Mouse (Mus musculus): ENCODE results near the gene Muc4.

The Muc4 gene

DNA sequence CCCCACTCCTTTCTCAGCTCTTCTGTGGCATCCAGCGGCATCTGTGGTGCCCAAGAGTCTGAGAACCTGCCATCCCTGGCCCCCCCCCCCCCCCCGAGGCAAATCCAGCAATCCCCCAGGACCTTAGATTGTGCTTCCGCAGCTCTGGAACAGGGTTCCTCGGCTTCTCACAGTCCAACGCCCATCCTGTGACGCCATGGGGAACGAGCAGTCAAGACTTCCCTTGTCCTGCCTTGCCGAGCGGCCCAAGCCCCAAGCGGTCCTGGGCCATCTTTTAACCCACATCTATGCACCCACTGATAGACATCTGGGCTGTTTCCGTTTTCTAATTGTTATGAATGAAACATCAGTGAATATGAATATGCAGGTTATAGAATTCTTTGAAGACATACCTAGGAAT is 23.5 kb upstream of the Muc4 start:
- ChIA-PET POLR2A (interaction anchor here (0.6 to 2.2 kb wide), 16 partner anchors 15 to 1237 kb away, joined by 3 to 9 read pairs (median 4); partner anchors contain the start of genes Nrros (in 1 of the 4), Smbd1 (in 1 of the 4) and Tfrc (in 1 of the 4)), CTCF (interaction anchor here in 3 of 4 experiments (0.6 to 2.5 kb wide), 13 partner anchors 15 to 448 kb away, joined by 3 to 14 read pairs (median 6); no protein-coding TSS in a partner anchor)

DNA sequence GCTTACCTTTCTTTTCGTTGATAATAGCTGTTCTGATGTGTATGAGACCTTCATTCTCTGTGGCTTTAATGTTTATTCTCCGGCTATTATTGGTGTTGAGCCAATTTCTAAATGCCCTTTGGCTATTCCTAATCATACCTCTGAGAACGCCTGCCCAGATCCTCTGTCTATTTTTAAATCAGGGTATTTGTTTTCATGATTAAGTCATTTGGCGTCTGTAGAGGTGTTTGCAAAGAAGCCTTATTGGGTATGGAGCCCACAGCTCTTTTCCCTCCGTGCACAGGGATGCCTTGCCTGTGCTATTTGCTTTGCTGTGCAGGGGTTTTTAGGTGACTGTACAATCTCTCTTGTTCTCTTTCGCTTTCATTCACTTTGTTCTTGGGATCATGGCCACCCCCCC is 22.1 kb upstream of the Muc4 start:
- POLR2A ChIA-PET = no interaction called here
- CTCF ChIA-PET = interaction anchor here in 1 of 4 experiments (0.7 to 2.2 kb wide), 2 partner anchors 31 to 631 kb away, joined by 3 to 7 read pairs; no protein-coding TSS in a partner anchor

DNA sequence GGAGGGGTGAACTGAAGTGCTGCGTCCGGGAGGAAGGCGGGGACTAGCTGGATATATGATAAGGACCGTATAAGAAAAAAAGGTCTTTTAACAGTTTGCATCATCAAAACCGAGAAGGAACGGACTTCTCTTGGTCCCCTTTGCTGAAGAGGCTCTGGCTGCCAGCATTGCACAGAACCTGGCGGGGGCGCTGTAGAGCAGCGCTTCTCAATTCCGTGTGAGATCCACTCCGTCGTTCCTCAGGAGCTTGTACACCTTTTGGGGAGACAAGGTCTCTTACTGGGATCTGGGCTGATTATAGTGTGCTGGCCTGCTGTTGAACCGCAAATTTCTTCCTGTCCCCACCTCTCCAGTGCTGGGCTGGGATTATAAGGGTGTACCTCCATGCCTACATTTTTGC is 20.3 kb upstream of the Muc4 start:
- ChIA-PET POLR2A (interaction anchor here (0.6 to 1.4 kb wide), 10 partner anchors 9 to 470 kb away, joined by 3 to 5 read pairs (median 4); partner anchors contain the start of genes Osbpl11 (in 1 of the 4) and Rpl35a (in 1 of the 4)), CTCF (interaction anchor here (0.5 to 3.2 kb wide), 62 partner anchors 8 to 1969 kb away, joined by 3 to 18 read pairs (median 4); partner anchors contain the start of genes Fyttd1 (in 1 of the 4), Pcyt1a (in 1 of the 4) and Rubcn (in 1 of the 4))

DNA sequence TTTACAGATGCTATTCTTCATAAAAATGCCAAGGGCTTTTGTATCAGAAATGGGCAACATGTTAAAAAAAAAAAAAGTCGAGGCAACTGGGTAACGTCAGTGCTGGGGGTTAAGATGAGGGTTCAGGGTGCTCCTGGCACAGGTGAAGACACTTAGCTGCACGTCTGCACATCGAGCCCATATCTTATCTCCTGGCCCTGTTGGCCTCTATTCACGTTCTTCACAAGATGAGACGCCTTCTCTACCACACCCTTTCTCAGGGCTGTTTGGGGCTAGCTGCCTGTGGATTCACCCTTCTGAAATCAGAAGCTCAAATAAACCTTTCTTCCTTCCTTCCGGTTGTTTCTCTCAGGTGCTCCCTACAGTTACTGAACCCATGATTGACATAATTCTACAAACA is 12.5 kb upstream of the Muc4 start:
- CTCF ChIA-PET = interaction anchor here in 2 of 4 experiments (0.5 to 2.1 kb wide), 2 partner anchors 25 to 26 kb away, joined by 4 to 7 read pairs; no protein-coding TSS in a partner anchor
- POLR2A ChIA-PET = interaction anchor here in 1 of 4 experiments (0.6 to 1.5 kb wide), 3 partner anchors 13 to 306 kb away, joined by 3 to 4 read pairs (median 4); no protein-coding TSS in a partner anchor

DNA sequence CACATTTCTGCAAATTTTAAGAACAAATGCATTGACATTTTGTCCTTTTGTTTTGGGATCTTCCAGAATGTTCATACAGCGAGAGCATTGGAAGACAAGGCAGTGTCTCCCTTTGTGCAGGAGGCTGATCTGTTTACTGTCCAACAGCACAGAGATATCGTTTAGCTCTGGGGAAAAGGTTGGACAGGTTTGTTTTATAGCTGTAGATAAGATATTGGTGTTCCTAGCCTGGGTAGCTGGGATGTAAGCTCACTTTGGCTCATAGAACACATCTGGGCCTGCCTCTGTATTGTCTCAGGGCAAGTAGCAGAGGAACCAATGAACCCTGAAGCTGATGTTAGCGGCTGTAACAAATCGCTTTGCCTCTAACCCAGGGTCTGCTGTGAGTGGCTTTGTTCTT is 11.9 kb upstream of the Muc4 start:
- POLR2A ChIA-PET = interaction anchor here in 1 of 4 experiments (0.6 to 1.5 kb wide), 4 partner anchors 8 to 56 kb away, joined by 4 to 5 read pairs (median 4); no protein-coding TSS in a partner anchor

DNA sequence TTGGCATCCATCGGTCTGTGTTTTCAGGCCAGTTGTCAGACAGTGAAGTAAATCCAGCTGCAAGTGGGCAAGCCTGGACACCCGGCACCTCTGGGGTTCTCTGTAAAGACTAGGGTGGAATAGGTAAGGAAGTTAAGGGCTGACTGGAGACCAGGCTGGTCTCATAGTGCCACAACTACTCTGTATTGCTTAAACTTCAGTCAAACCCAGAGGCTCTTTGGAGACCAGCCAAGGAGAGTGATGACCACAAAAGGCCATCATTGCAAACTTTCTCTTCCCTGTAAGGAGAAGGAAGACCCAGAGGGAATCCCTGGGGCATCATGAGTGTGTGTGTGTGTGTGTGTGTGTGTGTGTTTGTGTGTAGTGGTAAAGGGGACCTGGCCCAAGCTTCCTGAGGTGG is 11.4 kb upstream of the Muc4 start:
- CTCF ChIA-PET = interaction anchor here in 1 of 4 experiments (0.6 kb wide), 1 partner anchor 15 kb away, joined by 3 read pairs; no protein-coding TSS in a partner anchor
- POLR2A ChIA-PET = interaction anchor here in 1 of 4 experiments (0.7 to 1.5 kb wide), 3 partner anchors 9 to 55 kb away, joined by 4 to 5 read pairs (median 4); no protein-coding TSS in a partner anchor

More for the DNA sequence above, 11.9 kb upstream of the Muc4 start:
- CTCF ChIA-PET = interaction anchor here in 2 of 4 experiments (0.5 to 2.1 kb wide), 2 partner anchors 26 kb away, joined by 4 to 7 read pairs; no protein-coding TSS in a partner anchor

DNA sequence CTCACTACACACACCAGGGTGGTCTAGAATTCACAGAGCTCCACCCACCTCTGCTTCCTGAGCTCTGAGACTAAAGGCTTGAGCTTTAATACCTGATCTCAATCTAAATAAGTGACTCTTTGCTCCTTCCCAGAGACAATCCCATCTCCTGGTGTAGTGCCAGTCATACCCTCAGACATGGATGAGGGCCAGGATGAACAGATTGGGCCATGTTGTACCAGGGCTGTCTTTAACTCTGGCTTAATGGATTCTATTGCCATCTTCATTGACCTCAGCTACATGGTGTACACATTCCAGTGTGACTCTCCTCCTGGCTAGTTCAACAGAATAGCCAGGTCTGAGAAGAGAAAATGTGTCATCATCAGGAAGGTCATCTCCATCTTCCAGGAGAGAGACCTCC is 9.2 kb upstream of the Muc4 start:
- ChIA-PET POLR2A (interaction anchor here in 1 of 4 experiments (0.6 kb wide), 2 partner anchors 56 to 178 kb away, joined by 3 read pairs; no protein-coding TSS in a partner anchor), CTCF (no interaction called here)

DNA sequence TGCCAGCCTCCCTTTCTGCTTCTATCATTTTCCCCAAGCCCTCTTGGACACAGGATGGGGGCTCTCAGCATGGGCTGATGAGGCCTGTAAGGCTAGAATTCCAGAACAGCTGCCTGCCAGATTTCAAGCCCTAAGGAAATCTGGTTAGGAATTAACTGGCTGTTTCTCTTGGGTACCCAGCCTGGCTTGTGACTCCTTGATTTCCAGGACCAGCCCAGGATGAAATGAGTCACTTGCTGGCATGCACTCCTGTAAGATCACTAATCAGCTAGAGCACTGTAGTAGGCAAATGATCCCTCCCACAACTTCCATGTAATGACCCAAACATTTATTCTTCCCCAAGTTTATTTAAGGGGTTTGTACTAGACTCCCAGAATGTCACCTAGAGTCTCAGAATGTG is 7.4 kb upstream of the Muc4 start:
- CTCF ChIA-PET = interaction anchor here in 3 of 4 experiments (0.5 to 1.6 kb wide), 4 partner anchors 13 to 44 kb away, joined by 3 to 5 read pairs (median 4); no protein-coding TSS in a partner anchor
- POLR2A ChIA-PET = interaction anchor here in 1 of 4 experiments (0.6 kb wide), 1 partner anchor 318 kb away, joined by 10 read pairs; no protein-coding TSS in a partner anchor

DNA sequence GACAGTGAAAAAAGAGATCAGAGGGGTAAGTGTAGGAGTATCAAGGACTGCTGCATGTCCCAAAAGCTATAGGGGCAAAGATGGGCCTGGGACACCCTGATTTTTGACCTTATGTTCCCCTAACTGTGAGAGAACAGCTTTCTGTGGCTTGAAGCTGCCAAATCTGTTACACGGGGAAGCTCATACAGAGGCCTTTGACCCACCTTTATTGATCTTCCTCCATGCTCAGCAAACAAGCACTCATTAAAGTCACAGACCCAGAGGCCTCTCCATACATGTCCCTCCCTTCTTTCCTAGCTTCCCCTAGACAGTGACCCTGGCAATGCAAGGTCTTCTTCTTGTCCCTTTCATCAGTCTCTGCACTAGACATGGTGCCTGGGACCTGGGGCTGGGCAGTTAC is 7.0 kb upstream of the Muc4 start:
- ChIA-PET CTCF (interaction anchor here in 2 of 4 experiments (0.5 to 1.6 kb wide), 2 partner anchors 13 to 23 kb away, joined by 5 read pairs; no protein-coding TSS in a partner anchor), POLR2A (interaction anchor here in 1 of 4 experiments (0.6 kb wide), 1 partner anchor 318 kb away, joined by 10 read pairs; no protein-coding TSS in a partner anchor)

DNA sequence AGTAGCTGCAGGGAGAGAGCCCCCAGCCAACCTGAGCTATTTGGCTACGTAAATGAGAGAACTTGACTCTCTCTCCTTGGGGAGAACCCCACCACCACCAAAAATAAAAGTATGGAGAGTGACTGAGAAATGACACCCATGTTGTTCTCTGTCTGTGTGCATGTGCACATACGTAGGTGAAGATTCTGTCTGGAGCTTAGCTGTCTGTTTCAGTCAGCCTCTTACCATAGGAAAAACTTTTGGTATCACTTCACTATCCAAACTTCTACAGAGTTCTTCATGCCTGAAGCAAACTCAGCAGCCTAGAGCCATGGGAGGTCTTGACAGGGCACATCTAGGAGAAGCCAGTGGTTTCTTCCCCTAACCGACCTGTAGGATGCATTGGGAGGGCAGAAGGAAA is 2.5 kb upstream of the Muc4 start:
- POLR2A ChIA-PET = interaction anchor here in 2 of 4 experiments (0.8 to 2.6 kb wide), 6 partner anchors 9 to 323 kb away, joined by 3 to 17 read pairs (median 3); partner anchors contain the start of genes Iqcg (in 1 of the 2) and Rpl35a (in 1 of the 2)
- CTCF ChIA-PET = interaction anchor here in 2 of 4 experiments (0.6 to 3.8 kb wide), 4 partner anchors 18 to 291 kb away, joined by 3 to 15 read pairs (median 6); no protein-coding TSS in a partner anchor

DNA sequence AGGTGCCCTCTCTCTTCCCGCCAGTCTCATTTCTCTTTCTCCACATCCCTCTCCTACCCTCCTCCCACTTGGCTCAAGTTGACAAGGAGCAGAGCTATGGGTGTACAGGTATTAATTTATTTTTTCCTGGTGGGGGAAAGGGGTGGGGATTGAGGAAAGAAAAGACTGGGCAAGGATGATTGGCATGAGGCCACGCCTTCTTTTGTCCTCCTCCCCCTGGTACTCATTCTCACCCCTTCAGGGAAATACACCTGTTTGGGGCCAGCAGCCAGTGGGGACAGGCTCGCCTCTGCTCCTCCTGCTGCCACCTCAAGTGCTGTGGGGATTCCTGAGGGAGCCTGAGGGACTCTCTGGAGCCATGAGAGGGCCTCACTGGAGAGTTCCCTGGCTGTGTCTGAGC is 336 bp downstream of the Muc4 start:
- ChIA-PET POLR2A (interaction anchor here in 1 of 4 experiments (0.6 kb wide), 1 partner anchor 75 kb away, joined by 3 read pairs; no protein-coding TSS in a partner anchor), CTCF (interaction anchor here in 1 of 4 experiments (0.6 kb wide), 1 partner anchor 39 kb away, joined by 4 read pairs; no protein-coding TSS in a partner anchor)

DNA sequence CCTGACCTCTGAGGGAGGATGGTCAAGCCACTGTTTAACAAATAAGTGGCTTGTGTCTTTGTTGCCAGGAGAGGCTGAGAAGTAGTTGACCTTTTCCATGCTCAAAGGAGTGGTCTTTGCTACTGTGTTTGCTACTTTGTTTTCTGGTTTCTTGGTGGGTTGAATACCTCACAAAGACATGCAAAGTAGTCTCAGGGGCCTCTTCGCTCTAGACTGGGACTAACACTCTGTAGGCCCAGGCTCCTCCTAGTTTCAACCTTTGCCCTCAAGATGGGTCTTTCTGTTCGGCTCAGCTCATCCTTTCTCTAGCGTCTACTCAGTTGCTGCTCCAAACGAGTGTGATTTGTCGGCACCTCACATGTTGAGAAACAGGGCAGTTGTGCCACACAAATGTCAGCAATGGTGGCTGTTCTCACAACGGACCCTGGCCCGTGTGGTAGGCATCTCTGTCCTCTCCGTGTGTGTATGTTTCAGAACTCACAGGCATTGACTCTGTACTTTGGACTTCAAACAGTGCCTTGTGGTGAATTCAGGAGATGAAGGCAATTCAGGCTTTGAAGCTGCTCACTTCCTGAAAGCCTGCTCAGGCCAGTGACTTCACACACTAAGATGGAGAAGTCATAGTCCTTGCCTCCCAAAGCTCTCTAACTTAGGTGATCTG is 4.4 kb downstream of the Muc4 start:
- ChIA-PET CTCF (interaction anchor here in 2 of 4 experiments (1.1 to 1.3 kb wide), 2 partner anchors 8 to 35 kb away, joined by 3 read pairs; no protein-coding TSS in a partner anchor), POLR2A (interaction anchor here in 3 of 4 experiments (0.5 to 4.4 kb wide), 10 partner anchors 8 to 316 kb away, joined by 3 to 17 read pairs (median 4); partner anchors contain the start of genes Iqcg (in 1 of the 3) and Rpl35a (in 1 of the 3))

DNA sequence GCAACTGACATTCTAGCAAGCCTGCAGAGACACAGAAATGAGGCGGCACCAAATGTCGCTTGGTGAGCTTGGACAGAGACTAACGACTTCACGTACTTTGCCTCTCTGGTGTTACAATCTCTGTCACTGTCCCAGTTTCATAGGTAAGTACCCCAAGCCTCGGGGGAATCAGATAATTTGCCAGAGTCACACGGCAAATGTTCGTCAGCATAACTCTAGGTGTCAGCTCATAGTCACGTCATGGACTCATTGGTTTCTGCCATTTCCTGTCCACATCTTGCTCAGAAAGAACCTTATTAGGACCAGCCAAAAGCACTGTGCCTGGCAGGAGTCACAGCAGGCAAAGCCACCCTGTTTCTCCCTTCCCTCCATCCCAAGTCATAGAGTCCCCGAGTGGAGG is 5.7 kb downstream of the Muc4 start:
- CTCF ChIA-PET = interaction anchor here in 2 of 4 experiments (1.0 to 1.3 kb wide), 3 partner anchors 10 to 282 kb away, joined by 3 to 5 read pairs (median 3); no protein-coding TSS in a partner anchor

DNA sequence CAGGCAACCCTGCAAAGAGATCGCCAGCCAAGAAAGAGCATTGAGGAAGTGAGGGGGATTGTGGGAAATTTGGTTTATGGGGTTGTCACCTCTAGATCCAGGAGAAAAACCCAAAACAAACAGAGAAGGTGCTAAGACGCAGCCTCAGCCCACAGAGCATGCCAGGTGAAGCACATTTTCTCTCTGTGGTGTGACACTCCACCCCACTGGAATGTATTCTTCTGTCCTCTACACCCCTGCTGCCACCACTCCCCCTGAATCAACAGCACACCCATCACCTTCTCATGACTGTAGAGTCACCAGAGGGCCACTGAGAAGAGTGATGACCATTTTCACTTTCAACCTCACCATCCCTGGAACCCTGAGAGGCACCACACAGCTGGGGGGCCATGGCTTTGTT is 7.0 kb downstream of the Muc4 start:
- ChIA-PET CTCF (interaction anchor here in 1 of 4 experiments (0.5 to 0.7 kb wide), 2 partner anchors 32 to 45 kb away, joined by 3 read pairs; no protein-coding TSS in a partner anchor), POLR2A (interaction anchor here in 2 of 4 experiments (1.9 to 4.4 kb wide), 2 partner anchors 11 to 314 kb away, joined by 7 to 17 read pairs; partner anchors contain the start of genes Iqcg (in 1 of the 2) and Rpl35a (in 1 of the 2))

More for the DNA sequence above, 5.7 kb downstream of the Muc4 start:
- POLR2A ChIA-PET = interaction anchor here in 3 of 4 experiments (0.6 to 4.4 kb wide), 9 partner anchors 9 to 315 kb away, joined by 3 to 17 read pairs (median 4); partner anchors contain the start of genes Iqcg (in 1 of the 3) and Rpl35a (in 1 of the 3)

DNA sequence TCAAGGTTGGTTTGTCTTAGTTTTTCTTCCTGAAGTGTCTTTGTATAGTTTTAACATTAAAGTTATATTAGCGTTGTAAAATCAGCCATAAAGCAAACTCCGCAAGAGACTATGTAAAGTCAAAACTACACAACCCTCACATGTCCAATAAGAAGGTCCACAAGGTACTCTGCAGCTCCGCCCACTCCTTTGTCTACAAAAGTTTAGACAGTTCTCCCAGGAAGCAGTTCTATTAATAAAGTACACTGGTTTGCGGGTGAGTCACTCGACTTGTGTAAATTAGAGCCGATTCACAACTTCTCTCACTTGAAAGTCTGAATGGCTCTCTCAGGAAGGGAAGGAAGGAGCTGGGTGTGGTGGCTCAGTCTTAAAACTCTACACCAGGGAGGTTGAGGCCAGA is 10.2 kb downstream of the Muc4 start:
- POLR2A ChIA-PET = no interaction called here

DNA sequence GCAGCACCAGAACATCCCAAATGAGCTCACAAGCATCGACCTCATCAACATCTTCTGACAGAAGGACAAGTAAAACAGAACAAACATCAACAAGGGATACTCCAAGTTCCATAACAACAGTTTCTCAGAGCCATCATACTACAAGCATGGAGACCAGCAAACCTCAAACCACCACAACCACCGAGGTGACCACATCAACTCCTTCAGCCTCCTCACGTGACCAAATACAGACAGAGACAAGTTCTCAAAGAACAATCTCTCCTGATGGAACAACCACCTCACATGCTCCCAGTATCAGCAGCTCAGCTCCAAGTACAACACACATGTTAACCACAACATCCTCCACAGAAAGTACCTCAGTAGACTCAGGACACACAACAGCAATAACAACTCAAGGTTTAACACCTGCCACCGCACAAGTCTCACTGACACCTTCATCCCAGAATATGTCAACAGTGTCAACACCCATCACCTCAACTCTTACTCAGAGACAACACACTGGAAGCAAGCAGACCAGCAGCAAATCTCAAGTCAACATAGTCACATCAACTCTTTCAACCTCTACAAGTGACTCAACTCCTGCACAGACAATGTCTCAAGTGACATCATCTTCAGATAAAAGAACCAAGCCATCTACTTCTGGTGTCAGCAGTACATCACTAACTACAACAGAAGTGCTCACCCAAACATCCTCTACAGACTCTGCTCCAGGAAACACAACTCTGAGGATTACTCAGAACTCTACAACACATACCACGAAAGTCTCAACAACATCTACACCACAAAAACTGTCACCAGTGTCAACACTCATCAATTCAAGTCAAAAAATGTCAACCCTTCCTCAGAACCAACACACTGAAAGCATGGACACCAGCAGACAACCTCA is 14.8 kb downstream of the Muc4 start:
- POLR2A ChIA-PET = interaction anchor here in 1 of 4 experiments (0.7 kb wide), 1 partner anchor 71 kb away, joined by 3 read pairs; no protein-coding TSS in a partner anchor

More for the DNA sequence above, 10.2 kb downstream of the Muc4 start:
- CTCF ChIA-PET = no interaction called here

DNA sequence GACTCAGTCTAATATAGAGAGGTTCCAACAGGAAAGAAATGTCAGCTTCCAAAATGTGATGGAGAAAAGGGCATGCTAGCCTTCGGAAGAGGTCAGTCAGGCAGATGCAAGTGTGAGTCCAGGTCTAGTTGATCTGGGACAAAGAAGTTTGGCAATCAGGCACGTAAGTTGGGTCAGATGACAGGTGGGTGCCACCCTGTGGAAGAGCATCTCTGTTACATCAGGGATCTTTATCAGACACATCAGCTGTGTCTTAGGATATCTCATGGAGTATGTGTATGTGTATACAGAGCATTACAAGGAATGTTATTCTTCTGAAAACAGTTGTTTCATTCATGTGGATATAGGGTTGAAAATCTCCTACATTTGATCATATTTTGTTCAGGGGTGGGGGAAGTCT is 28.9 kb downstream of the Muc4 start:
- POLR2A ChIA-PET = interaction anchor here in 3 of 4 experiments (1.2 to 1.9 kb wide), 3 partner anchors 24 to 292 kb away, joined by 3 to 10 read pairs (median 3); partner anchors contain the start of genes Iqcg (in 2 of the 3) and Rpl35a (in 2 of the 3)
- CTCF ChIA-PET = interaction anchor here in 1 of 4 experiments (1.6 kb wide), 1 partner anchor 49 kb away, joined by 4 read pairs; no protein-coding TSS in a partner anchor

More for the DNA sequence above, 14.8 kb downstream of the Muc4 start:
- CTCF ChIA-PET = no interaction called here

Data from embryonic stem cell, embryonic (primary cell).